Mouse (Mus musculus) cortical plate, adult 2 months (tissue): ENCODE measurements around the gene Rspo4.

ENCODE experiments used
- CTCF ChIP-seq: fragments of 200-500 bp; IDR thresholded peaks from 2 replicates; pipeline ENCODE4 v1.5.1; 2011; ENCODE audit warnings: mild to moderate bottlenecking, control low read depth, low read length; ENCODE audit not compliant: insufficient read depth; ENCODE audit errors: extremely low read depth
- POLR2A ChIP-seq: fragments of 200-500 bp; IDR thresholded peaks from 2 replicates; pipeline ENCODE4 v1.6.1; 2011; ENCODE audit warnings: mild to moderate bottlenecking, low read length, control low read depth; ENCODE audit not compliant: insufficient read depth; ENCODE audit errors: extremely low read depth

- TF ChIP-seq POLR2A, result no peak
- TF ChIP-seq CTCF, result no peak
Measured at GRCm38 (mm10) chr2:151903267-151903666, 60.5 kb downstream of the Rspo4 start.
